Mouse (Mus musculus) left cerebral cortex, adult 2 months (tissue): ENCODE results near the gene Tmem203. TPM values are rescaled to one million over a fixed set of nuclear protein-coding genes. Genes with fewer than 3 reads are reported as not detected.

Experiments
- DNase-seq, 2 experiments: peaks; one replicate each; pipeline ENCODE4 v3.0.0; 2021 to 2022; ENCODE audit warnings: low spot score in 2 of 2, mixed read lengths in 1 of 2; ENCODE audit errors: extremely low spot score in 1 of 2
- H3K27ac ChIP-seq: fragments of 200-600 bp; 2 replicates; pipeline ENCODE4 v1.8.1; 2022
- H3K4me3 ChIP-seq: fragments of 200-600 bp; 2 replicates; pipeline ENCODE4 v1.8.1; 2022
- CTCF ChIP-seq: fragments of 200-600 bp; IDR thresholded peaks from 2 replicates; pipeline ENCODE4 v1.8.1; 2022; ENCODE audit warnings: antibody characterized with exemption, mild to moderate bottlenecking, moderate library complexity
- intact Hi-C: fragments of 180-260 bp; cut with DNase I; formaldehyde crosslinking; loops from one replicate; pipeline ENCODE4 v1.15.1; 2025
- total RNA-seq, 2 experiments: library from RNA; stranded (reverse); gene quantifications; 2 replicates each; pipeline ENCODE4 v1.2.3; 2021

Gene Tmem203
- total RNA-seq, 2 experiments from 2014 or later, result 35.6 to 41.6 TPM

GRCm38 (mm10) chr2:25265897-25266656 is 10.8 kb downstream of the Tmem203 start:
- peak overlapping the region; percentile 85 for H3K27ac ChIP-seq

DNA sequence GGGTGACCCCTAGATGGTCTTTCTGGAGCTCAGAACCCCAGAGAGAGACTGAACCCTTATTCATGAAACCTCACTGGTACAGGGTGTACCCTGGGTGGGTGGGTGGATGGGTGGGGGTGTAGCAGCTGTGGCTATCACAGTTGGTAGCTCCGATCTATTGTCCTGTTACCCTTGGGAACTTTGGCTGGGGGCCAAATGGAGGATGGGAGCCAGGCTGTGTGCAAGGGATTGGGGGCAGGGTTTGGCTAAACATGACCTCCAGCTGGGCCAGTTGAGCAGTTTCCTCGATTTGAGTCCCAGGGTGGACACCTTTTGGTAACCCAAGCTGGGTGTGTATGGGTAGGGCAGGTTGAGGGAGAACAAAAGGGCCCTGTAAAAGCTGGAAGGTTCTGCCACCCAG is 11.5 kb downstream of the Tmem203 start:
- peak overlapping the region; percentile 86 for H3K4me3 ChIP-seq
- intact Hi-C loops, result no loop called here
- peak overlapping the region; percentile 85 for H3K27ac ChIP-seq

More at GRCm38 (mm10) chr2:25265897-25266656, 10.8 kb downstream of the Tmem203 start:
- intact Hi-C loops, result no loop called here
- DNase-seq, result peak in 1 of 2 experiments; percentile 13
- H3K4me3 ChIP-seq, result peak overlapping the region; percentile 86
- TF ChIP-seq CTCF, result no peak

DNA sequence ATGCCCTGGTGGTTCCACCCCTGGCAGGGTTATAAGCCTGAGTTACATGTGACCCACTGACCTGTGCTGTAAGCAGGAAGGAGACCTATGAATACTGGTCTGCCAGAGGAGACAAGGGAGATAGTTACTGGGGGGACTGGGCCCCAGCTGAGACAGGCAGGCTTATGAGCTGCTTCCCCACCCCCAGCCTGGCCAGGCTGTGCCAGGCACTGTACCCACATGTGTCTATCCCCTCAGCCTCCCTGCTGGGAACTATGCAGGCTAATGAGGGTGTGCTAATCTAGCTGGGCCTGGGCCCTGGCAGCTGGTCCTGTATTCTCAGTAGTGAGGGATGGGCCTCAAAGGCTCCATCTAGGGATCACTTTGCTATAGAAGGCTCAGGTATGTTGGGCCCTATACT is 12.0 kb downstream of the Tmem203 start:
- Histone ChIP-seq H3K4me3 (no peak overlapping the region), H3K27ac (peak overlapping the region; percentile 85)
- intact Hi-C loops, result no loop called here
- no peak for TF ChIP-seq CTCF
- DNase-seq, result no peak

More for the DNA sequence above, 11.5 kb downstream of the Tmem203 start:
- peak in 1 of 2 experiments; percentile 28 for DNase-seq
- no peak for TF ChIP-seq CTCF

- no peak for DNase-seq
- intact Hi-C loops, result no loop called here
- TF ChIP-seq CTCF, result no peak
- Histone ChIP-seq H3K4me3 (no peak overlapping the region), H3K27ac (peak overlapping the region; percentile 85)
These were observed 12.6 kb downstream of the Tmem203 start for GRCm38 (mm10) chr2:25267746-25268309.

DNA sequence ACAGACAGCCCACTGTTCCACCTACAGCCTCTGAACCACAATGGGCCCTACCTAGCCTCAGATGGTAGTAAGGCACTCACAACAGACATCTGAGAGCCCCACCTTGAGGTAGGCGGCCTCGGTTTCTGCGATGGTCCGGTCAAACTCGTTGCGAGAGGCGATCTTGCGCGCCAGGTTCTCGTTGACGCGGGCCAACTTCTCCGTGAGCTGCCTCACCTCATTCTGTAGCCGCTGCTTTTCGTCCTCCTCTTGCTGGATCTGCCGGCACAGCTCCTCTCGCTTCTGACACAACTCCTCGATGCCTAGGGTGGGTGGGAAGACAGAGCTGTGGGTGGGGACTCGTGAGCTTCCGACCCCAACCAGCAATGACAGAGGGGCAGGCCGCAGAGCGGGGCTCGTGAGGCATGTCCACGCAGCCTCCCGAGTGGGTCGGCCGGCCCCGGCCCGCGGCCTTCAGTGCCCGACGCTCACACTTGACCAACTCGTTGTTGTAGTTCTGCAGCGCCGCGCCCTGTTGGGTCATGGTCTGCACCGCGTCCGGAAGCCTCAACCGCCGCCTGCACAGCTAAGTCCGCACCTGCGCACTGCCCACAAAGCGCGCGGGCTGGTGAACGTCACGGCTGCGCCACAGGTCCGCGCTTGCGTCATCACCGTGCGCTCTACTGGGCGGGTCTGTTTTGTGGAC is 16.7 kb downstream of the Tmem203 start, which contains the start of the genes Ssna1 and Anapc2:
Ssna1 (minus strand) TSS at position 612 of the 685 bp plus-strand sequence.
Anapc2 (plus strand) TSS at position 652 of the 685 bp plus-strand sequence.
- DNase-seq, result peak; percentile 98 to 99
- TF ChIP-seq CTCF, result peak; percentile 33
- intact Hi-C loops, result loop anchor here (1.0 to 2.0 kb wide), 2 partner anchors 17 to 61 kb away; partner anchors contain the start of genes Man1b1 and Tmem203
- H3K4me3 ChIP-seq, result peak within 1 kb of the TSS; percentile 91
- H3K27ac ChIP-seq, result peak within 1 kb of the TSS; percentile 89

- DNase-seq, result no peak
- H3K4me3 ChIP-seq, result peak overlapping the region; percentile 91
- peak overlapping the region; percentile 89 for H3K27ac ChIP-seq
- TF ChIP-seq CTCF, result no peak
- intact Hi-C loops, result loop anchor here (1.0 to 2.0 kb wide), 2 partner anchors 17 to 60 kb away; partner anchors contain the start of genes Man1b1 and Tmem203
These were observed 17.3 kb downstream of the Tmem203 start for GRCm38 (mm10) chr2:25272515-25272914.

DNA sequence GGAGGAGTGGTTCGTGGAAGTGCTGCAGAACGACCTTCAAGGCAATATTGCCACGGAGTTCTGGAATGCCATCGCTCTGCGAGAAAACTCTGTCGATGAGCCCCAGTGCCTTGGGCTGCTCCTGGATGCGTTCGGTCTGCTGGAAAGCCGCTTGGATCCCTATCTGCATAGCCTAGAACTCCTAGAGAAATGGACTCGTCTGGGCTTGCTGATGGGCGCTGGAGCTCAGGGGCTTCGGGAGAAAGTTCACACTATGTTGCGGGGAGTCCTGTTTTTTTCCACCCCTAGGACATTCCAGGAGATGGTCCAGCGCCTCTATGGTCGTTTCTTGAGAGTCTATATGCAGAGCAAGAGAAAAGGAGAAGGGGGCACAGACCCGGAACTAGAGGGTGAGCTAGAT is 17.8 kb downstream of the Tmem203 start:
- Histone ChIP-seq H3K4me3 (peak overlapping the region; percentile 91), H3K27ac (peak overlapping the region; percentile 89)
- intact Hi-C loops, result loop anchor here (2.0 kb wide), 1 partner anchor 60 kb away; the partner anchor contains the start of gene Man1b1
- no peak for TF ChIP-seq CTCF
- no peak for DNase-seq

- Histone ChIP-seq H3K27ac (no peak overlapping the region), H3K4me3 (no peak overlapping the region)
- TF ChIP-seq CTCF, result peak; percentile 84
- DNase-seq, result peak; percentile 73
- intact Hi-C loops, result loop anchor here (1.0 kb wide), 1 partner anchor 49 kb away; no protein-coding TSS in a partner anchor
These were observed 24.0 kb downstream of the Tmem203 start for GRCm38 (mm10) chr2:25278928-25279882.

GRCm38 (mm10) chr2:25285551-25285950 is 30.3 kb downstream of the Tmem203 start:
- H3K27ac ChIP-seq, result no peak overlapping the region
- no peak for TF ChIP-seq CTCF
- intact Hi-C loops, result no loop called here
- DNase-seq, result no peak
- H3K4me3 ChIP-seq, result no peak overlapping the region

GRCm38 (mm10) chr2:25286314-25286713 is 31.1 kb downstream of the Tmem203 start:
- Histone ChIP-seq H3K4me3 (no peak overlapping the region), H3K27ac (no peak overlapping the region)
- intact Hi-C loops, result no loop called here
- DNase-seq, result no peak
- TF ChIP-seq CTCF, result no peak
